31 mouse cellular contexts compared by ENCODE assay signal in the genomic region with DNA sequence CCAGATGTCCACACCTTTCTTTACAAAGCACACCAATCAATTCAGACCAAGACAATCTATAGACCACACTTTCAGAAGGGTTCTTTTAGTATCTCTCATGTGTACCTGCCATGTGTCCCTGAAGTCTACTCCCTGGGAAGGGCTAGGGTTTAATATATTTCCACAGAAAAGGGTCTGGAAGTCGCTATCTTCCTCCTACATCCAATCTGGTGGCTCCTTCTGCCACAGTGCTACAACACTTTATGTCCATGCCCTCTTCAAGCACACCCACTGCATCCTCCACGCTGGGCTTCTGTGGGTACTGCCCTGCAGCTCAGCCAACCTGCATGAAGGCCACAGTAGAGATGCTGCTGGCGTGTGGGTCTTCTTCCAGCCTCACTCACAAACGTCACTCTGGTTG. TPM values are rescaled to one million over a fixed set of nuclear protein-coding genes. Genes with fewer than 3 reads are reported as not detected.
DNase-seq lines count a peak whose midpoint lies in the region; ATAC-seq and TF ChIP-seq lines count a peak whose summit lies in the region.
"Had no signal": no experiment of that assay in that cellular context is flagged by ENCODE, and none has a peak within 500 bp of the region (broad histone marks: within the 10 kb centered on the region; RNA-seq: fewer than 3 reads in every experiment).

No protein-coding gene starts in this region.

- H3K27me3 ChIP-seq in testis, adult 2 months (ENCODE audit: control insufficient read depth, insufficient read depth, low read length), result no peaks in the 10 kb centered on the region
- H3K27me3 ChIP-seq: embryonic facial prominence, embryonic 13.5 days; forebrain, embryonic 13.5 days; heart, embryonic 13.5 days; limb, embryonic 12.5 days; liver, embryonic 12.5 days; midbrain, embryonic 12.5 days had no signal

- H3K36me3 ChIP-seq in testis, adult 2 months (ENCODE audit: control insufficient read depth, insufficient read depth, low read length), result no peaks in the 10 kb centered on the region
- H3K36me3 ChIP-seq: embryonic facial prominence, embryonic 13.5 days; heart, embryonic 13.5 days; limb, embryonic 12.5 days; liver, embryonic 12.5 days; midbrain, embryonic 12.5 days had no signal

- peak overlapping the region; percentile 4; the same call in 1 of the 2 replicates for H3K27ac ChIP-seq in testis, adult 2 months (ENCODE audit: control insufficient read depth, insufficient read depth, low read depth, low read length)
- H3K27ac ChIP-seq: embryonic facial prominence, embryonic 13.5 days; forebrain, embryonic 13.5 days; heart, adult 2 months; heart, embryonic 13.5 days; hindbrain, postnatal 0 days; limb, embryonic 12.5 days; liver, embryonic 12.5 days; midbrain, embryonic 12.5 days had no signal

- no peaks in the 10 kb centered on the region for H3K4me1 ChIP-seq in testis, adult 2 months (ENCODE audit: control insufficient read depth, insufficient read depth, low read length)
- H3K4me1 ChIP-seq: embryonic facial prominence, embryonic 13.5 days; forebrain, embryonic 13.5 days; heart, embryonic 13.5 days; limb, embryonic 12.5 days; liver, embryonic 12.5 days; midbrain, embryonic 12.5 days had no signal

- H3K4me3 ChIP-seq in testis, adult 2 months (ENCODE audit: control insufficient read depth, low read depth, low read length), result no peak overlapping the region
- H3K4me3 ChIP-seq: embryonic facial prominence, embryonic 13.5 days; erythroblast, embryonic 14.5 days; forebrain, embryonic 13.5 days; heart, adult 2 months; heart, embryonic 13.5 days; limb, embryonic 12.5 days; liver, embryonic 12.5 days; midbrain, embryonic 12.5 days had no signal

- ATAC-seq in frontal cortex, adult (ENCODE audit: low TSS enrichment), result peak; percentile 90
- no peak for ATAC-seq in monocyte, adult 5-6 weeks (replicated peaks; ENCODE audit: insufficient number of reproducible peaks, low FRiP score, low TSS enrichment, poor library complexity, severe bottlenecking)
- ATAC-seq: activated CD4-positive, CD25-positive, alpha-beta regulatory T cell, adult 4 months; forebrain, embryonic 13.5 days; hindbrain, postnatal 0 days; intestine, embryonic 16.5 days; liver, embryonic 12.5 days had no signal

- no peak for TF ChIP-seq CTCF in testis, adult 2 months (IDR thresholded peaks at IDR 0.05; ENCODE audit: control insufficient read depth, insufficient read depth, insufficient replicate concordance, low read depth, low read length)

- no peak for TF ChIP-seq POLR2A in testis, adult 2 months (IDR thresholded peaks at IDR 0.05; ENCODE audit: control insufficient read depth, low read depth, low read length)

- DNase-seq in frontal cortex, postnatal 10 days (ENCODE audit: low spot score in 2 of 2), result no peak
- peak; percentile 54 for DNase-seq in layer of hippocampus, adult 9-11 months
- no peak for DNase-seq in layer of hippocampus, postnatal 25 days (ENCODE audit: extremely low spot score in 1 of 2, low spot score in 1 of 2)
- DNase-seq in testis, postnatal 14 days (ENCODE audit: low spot score), result no peak
- peak; percentile 66 for DNase-seq in telencephalon, adult 2 months (ENCODE audit: low read depth, low spot score)
- DNase-seq: adrenal gland, postnatal 10 days; cerebellum, adult 2 months; cerebellum, postnatal 25 days; embryo, embryonic 11 days; gastrocnemius, postnatal 25 days; heart, adult 2 months; heart, postnatal 14 days; kidney, adult 9 months; kidney, postnatal 25 days; lung, adult 18-20 months; lung, postnatal 10 days; thymus, postnatal 36 days had no signal

RNA-seq across cellular contexts. Expression of gene Sh3gl2, which starts 29.5 kb away (rescaled TPM):
- 100 to 1,000 TPM; 282 to 299 TPM for total RNA-seq in layer of hippocampus, postnatal 25 days (2021)
- 12.0 and 15.4 TPM in 2 replicates for polyA plus RNA-seq in testis, adult 2 months (2012; rRNA removed)
- total RNA-seq in monocyte, adult 5-6 weeks (2017), result not detected in 3 replicates
- total RNA-seq: neutrophil, adult 5-6 weeks had no signal
- polyA plus RNA-seq: activated CD4-positive, CD25-positive, alpha-beta regulatory T cell, adult 4 months; erythroblast, embryonic 14.5 days had no signal

Comparison
In these comparisons a context has a peak if more than half of its experiments do, and no peak if none do; other contexts are left out.
1. DNase-seq: peak in layer of hippocampus, adult 9-11 months (single experiment) and telencephalon, adult 2 months (single experiment); none in frontal cortex, postnatal 10 days (0 of 2), layer of hippocampus, postnatal 25 days (0 of 2) and testis, postnatal 14 days (single experiment).
2. RNA of gene Sh3gl2, which starts 29.5 kb away (total RNA-seq): 282 to 299 TPM in layer of hippocampus, postnatal 25 days; not detected in monocyte, adult 5-6 weeks; every median in the first group is over 100 times any median in the second.